In genomic region chr6:77222849-77223638, GRCm38 (mm10) we compare ENCODE assay signal across 8 mouse cellular contexts. TPM values are rescaled to one million over a fixed set of nuclear protein-coding genes. Genes with fewer than 3 reads are reported as not detected.
DNase-seq lines count a peak whose midpoint lies in the region; TF ChIP-seq lines count a peak whose summit lies in the region.

No protein-coding gene starts in this region.

- H3K4me3 ChIP-seq in left cerebral cortex, adult 2 months = peak overlapping the region; percentile 13; the same call in 1 of the 2 replicates

- peak; percentile 62 for DNase-seq in layer of hippocampus, adult 11-12 months (ENCODE audit: low spot score)
- no peak for DNase-seq in layer of hippocampus, adult 9-10 months (ENCODE audit: low spot score)
- peak; percentile 58 to 76 for DNase-seq in frontal cortex, adult 2 months (ENCODE audit: extremely low spot score in 1 of 2, low spot score in 1 of 2)
- peak; percentile 67 to 70 for DNase-seq in left cerebral cortex, adult 2 months (ENCODE audit: extremely low spot score in 1 of 2, low spot score in 2 of 2)
- peak; percentile 72 to 80 for DNase-seq in right cerebral cortex, postnatal 36 days (ENCODE audit: low spot score in 2 of 2)
- no peak for DNase-seq in liver
- no peak for DNase-seq in spleen, adult 18-20 months
- DNase-seq in gastrocnemius, adult 8-10 months (ENCODE audit: low spot score in 2 of 2) = no peak

- peak overlapping the region; percentile 53 for H3K27ac ChIP-seq in left cerebral cortex, adult 2 months

- intact Hi-C loops in left cerebral cortex, adult 2 months (cut with DNase I) = no loop called here

- no peak for TF ChIP-seq CTCF in left cerebral cortex, adult 2 months (IDR thresholded peaks at IDR 0.05)

RNA-seq across cellular contexts. Expression of gene Lrrtm1, which starts 19.4 kb away (rescaled TPM):
- 41.1 and 44.1 TPM in 2 replicates for polyA plus RNA-seq in frontal cortex, adult 2 months (2012; rRNA removed)
- 10 to 100 TPM; 65.4 to 66.5 TPM for total RNA-seq in left cerebral cortex, adult 2 months (2021)
- total RNA-seq in gastrocnemius, adult 8-10 months (2022) = not detected

Comparison
In these comparisons a context has a peak if more than half of its experiments do, and no peak if none do; other contexts are left out.
1. DNase-seq: peak in layer of hippocampus, adult 11-12 months (single experiment), frontal cortex, adult 2 months (2 of 2), left cerebral cortex, adult 2 months (2 of 2) and right cerebral cortex, postnatal 36 days (2 of 2); none in layer of hippocampus, adult 9-10 months (single experiment), liver (single experiment), spleen, adult 18-20 months (0 of 2) and gastrocnemius, adult 8-10 months (0 of 2).
2. RNA of gene Lrrtm1, which starts 19.4 kb away (total RNA-seq): 65.4 to 66.5 TPM in left cerebral cortex, adult 2 months; not detected in gastrocnemius, adult 8-10 months; every median in the first group is over 10 times any median in the second.